Mouse (Mus musculus) CD4-positive, CD25-positive, alpha-beta regulatory T cell, adult 4 months (primary cell): Measurements from ENCODE around the gene Rbbp5. TPM values are rescaled to one million over a fixed set of nuclear protein-coding genes. Genes with fewer than 3 reads are reported as not detected.
A peak's percentile ranks its signal among the peaks of the same experiment; 100 is the strongest.

Experiments used
- ATAC-seq: one replicate; pipeline ENCODE4 v1.8.0; 2017
- polyA plus RNA-seq, 2 experiments: library from polyadenylated mRNA; unstranded; fragments of 100-300 nt; shearing (Covaris generic); gene quantifications; one replicate each; pipeline ENCODE4 v1.2.1; 2017

Rbbp5 gene
- polyA plus RNA-seq, 2 experiments from 2014 or later: 34.8 to 40.9 TPM

- ATAC-seq: no peak
Measured at GRCm38 (mm10) chr1:132505155-132505554, 28.0 kb downstream of the Rbbp5 start.

DNA sequence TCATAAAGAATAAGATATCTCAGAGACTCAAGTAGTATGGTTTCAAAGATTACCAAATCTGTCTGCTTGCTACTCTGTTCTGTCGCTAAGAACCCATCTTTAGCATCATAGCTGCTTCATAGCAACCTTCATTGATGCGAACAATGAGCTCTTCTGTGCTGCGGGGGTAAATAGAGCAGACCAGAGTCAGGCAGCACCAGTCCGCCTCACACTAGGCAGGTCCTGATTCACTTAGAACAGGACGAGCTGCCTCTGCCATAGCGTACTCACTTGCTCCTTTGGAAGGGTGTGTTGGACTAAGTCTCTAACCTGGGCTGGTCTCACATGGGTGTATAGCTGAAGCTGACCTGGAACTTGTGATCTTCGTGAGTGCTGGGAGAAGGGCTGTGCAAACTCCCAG lies 28.9 kb downstream of the Rbbp5 start, which contains the start of gene Tmem81:
Tmem81 (plus strand) TSS at position 173 of the 400 bp plus-strand sequence.
- ATAC-seq: no peak

- no peak for ATAC-seq
Measured at GRCm38 (mm10) chr1:132506656-132507055, 29.5 kb downstream of the Rbbp5 start.

DNA sequence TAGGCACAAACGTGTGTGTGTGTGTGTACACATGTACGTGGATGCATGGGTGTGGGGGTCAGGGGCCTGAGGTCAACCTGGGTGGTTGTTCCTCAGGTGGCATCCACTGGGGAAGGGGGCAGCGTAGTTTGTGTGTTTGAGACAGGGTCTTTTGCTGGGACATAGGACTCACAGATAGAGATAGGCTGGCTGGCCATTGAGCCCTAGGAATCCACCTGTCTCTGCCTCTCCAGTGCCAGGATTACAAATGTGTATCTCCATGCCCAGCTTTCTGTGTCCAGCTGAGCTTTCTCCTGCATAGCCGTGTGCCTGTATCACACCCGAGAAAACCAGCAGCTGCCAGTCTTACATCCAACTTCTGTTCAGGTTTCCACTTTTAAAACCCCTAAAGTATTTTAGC lies 32.6 kb downstream of the Rbbp5 start:
- no peak for ATAC-seq

DNA sequence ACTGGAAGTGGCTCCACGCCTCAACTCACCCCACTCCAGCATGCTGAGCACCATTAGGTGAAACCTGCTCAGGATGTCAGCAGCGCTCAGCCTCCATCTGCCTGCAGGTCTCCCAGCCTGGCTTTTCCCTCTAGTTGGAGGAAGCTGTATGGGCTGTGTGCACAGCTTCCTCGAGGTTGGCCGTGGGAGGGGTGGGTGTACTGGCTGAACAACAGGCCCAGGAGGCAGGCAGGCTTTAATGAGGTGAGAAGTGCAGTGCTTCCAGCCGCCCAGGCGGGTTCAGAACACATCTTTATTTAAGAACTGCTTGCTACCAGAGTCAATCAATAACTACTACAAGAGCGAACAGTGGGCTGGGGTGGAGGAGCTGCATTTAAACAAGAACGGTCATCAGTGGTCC lies 34.4 kb downstream of the Rbbp5 start:
- ATAC-seq: no peak

- no peak for ATAC-seq
Measured at GRCm38 (mm10) chr1:132512106-132512505, 34.9 kb downstream of the Rbbp5 start.

GRCm38 (mm10) chr1:132515339-132515738 lies 38.2 kb downstream of the Rbbp5 start:
- no peak for ATAC-seq

- ATAC-seq: no peak
Measured at GRCm38 (mm10) chr1:132516776-132517175, 39.6 kb downstream of the Rbbp5 start.

DNA sequence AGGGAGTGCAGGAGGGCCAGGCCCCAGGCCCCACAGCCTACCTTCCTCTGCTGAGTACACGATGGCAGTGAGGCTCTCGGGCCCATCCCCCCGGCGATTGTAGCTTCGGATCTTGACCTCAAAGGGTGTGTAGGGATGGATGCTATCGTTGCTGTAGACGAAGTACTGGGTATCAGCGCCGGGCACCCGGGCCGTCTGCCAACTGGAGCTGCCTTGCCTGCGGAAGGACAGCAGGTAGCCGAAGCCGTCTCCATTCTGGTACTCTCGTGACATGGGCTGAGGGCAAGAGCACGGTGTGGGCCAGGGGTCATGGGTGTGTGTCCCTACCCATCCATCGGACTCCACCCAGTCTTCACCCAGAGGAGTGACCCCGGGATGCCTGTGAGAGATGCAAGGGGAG lies 41.5 kb downstream of the Rbbp5 start:
- ATAC-seq: no peak

DNA sequence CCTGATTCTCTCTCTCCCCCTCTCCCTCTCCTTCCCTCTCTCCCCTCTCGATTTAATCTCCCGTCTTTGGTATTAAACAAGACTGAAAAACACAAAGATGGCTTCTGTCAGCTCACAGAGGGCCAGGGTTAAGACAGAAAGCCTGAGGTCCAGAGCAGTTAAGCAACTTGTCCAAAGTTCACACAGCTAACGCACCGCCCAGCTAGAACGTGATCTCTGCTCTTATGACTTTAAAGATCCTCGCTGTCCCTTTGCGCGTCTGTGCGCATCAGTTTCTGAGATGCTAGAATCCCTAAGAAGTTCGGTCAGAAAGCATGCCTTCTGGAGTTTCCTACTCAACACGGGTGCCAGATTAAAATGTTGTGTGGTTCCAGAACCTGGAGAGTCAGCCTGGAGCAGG lies 42.6 kb downstream of the Rbbp5 start:
- no peak for ATAC-seq

DNA sequence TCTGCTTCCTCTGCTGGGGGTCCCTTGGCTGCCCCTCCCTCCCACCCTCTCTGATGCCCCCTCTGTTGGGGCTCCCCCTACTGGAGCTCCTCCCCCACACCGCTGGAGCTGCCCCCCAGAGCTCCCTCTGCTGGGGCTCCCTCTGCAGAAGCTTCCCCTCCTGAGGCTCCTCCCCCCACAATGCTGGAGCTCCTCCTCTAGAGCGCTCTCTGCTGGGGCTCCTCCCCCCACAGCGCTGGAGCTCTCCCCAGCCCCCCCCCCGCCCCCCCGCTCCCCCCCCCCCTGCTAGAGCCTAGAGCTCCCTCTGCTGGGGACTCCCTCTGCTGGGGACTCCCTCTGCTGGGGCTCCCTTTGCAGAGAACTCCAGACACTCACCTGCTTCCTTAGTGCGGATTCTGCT lies 43.6 kb downstream of the Rbbp5 start:
- peak; percentile 41 for ATAC-seq

DNA sequence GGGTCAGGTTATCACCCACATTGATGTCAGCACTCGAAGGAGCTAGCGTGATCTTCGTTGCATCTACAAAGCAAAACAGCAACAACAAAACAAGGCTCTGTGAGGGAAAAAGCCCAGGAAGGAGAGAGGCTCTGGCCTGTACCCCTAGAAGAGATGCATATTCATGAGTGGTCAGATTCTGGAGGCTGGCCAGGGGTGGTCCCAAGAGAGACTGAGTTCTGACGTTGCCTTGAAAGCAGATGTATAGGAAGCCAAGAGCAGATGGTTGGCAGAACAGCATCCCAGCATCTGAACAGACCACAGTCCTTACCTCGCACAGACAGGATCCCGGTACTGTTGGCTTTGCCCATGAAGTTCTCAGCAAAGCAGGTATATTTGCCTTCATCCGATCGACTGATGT lies 45.9 kb downstream of the Rbbp5 start:
- no peak for ATAC-seq

GRCm38 (mm10) chr1:132523920-132524319 lies 46.8 kb downstream of the Rbbp5 start:
- ATAC-seq: no peak

GRCm38 (mm10) chr1:132525832-132526231 lies 48.7 kb downstream of the Rbbp5 start:
- ATAC-seq: no peak

DNA sequence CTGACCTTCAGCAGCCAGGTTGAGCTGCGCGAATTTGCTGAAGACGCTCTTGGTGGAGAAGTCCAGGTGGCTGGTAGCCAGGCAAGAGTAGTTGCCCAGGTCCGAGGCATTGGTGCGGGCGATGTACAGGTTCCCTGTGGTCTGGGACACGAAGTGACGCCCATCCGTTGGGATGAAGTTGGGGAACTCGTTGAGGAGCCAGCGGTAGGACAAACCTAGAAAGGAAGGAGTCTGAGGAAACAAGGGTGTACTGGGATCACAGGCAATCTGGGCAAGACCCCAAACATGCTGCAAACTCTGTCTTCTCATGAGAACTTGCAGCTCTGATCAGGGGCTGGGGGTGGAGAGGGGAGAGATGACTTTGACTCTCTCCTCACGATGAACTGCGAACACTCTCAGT lies 50.9 kb downstream of the Rbbp5 start:
- ATAC-seq: no peak

DNA sequence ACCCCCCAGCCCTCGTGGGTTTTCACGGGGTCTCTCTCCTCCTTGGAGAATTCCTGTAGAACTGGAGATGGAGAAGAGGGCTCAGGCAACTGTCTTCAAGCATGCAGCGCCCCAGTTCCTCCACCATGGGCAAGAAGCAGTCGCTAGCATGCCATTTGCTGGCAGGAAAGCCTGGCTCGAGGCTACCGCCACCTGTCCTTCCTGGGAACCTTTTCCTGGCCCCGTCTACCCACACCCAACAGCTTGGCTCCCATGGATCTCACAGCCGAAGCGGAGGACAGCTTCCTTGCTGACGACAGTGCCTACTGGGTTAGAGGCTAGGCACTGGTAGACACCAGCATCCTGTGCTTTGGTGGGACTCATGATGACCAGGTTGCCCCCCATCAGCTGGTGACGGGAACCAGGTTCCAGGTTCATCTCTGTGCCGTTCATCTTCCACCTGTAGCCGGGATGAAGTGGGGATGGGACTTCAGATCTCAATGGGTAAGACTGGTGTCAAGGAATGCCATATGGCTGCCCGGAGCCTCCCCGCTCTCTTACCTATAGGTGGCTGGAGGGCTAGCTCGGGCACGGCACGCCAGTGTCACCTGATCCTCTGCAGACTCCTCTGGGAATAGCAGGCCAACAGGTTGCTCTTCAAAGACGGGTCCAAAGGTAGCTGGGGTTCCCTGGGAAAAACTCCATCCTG lies 51.6 kb downstream of the Rbbp5 start:
- no peak for ATAC-seq

- no peak for ATAC-seq
Measured at GRCm38 (mm10) chr1:132530631-132531191, 53.5 kb downstream of the Rbbp5 start.

DNA sequence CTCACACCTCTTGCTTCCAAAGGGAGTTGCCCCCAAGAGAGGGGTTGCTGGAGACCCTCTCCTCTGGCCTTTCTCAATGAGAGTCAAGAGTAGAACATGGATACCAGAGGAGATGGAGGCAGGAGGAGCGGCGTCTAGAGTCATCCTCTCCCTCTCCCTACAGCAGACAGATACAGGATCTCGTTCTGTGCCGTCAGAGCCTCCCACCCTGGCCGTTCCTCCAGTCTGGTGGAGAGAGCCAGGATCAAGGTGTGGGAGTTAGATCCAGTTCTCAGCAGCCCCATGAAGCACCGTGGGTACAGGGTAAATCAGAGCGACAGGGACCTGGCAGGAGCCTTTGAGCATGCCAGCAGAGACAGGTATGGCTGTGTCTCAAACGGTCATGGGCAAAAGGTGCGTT lies 55.4 kb downstream of the Rbbp5 start:
- no peak for ATAC-seq

DNA sequence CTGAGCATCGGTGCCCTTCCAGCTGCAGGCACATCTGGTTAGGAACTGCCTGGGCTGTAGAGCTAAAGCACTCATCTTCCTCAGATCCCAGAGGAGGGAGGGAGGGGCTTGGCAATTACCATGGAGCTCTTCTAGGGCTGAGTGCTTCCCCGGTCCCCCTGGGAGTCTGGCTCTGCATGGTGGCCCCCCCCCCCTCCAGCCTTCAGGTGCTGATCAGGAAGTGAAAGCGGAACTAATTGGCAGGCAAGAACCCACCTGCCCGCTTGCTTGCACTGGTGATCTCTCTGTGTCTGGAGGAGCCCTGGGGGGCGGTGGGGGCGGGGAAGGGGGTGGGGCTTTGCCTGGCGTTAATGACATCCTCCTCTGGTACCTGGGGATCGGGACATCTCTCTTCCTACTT lies 56.7 kb downstream of the Rbbp5 start:
- ATAC-seq: no peak

DNA sequence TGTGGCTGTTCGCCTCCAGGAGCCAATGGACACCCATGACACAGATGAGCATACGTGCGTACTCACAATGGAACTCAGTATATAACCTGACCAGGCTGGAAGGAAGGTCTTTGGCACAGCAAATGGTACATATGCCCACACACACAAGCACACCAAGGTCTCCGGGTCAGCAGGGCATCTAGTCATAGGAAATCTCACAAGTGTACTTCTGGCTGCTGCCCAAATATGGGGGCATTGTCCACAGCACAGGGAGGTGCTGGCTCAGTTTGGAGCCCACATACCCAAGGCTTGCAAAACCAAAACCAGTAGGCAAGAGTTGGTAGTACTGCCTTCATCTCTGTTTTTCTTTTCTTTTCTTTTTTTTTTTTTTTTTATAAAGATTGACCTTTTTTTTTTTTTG lies 58.4 kb downstream of the Rbbp5 start:
- ATAC-seq: no peak

GRCm38 (mm10) chr1:132536416-132536815 lies 59.3 kb downstream of the Rbbp5 start:
- ATAC-seq: no peak

GRCm38 (mm10) chr1:132537736-132538135 lies 60.6 kb downstream of the Rbbp5 start:
- ATAC-seq: no peak

GRCm38 (mm10) chr1:132540701-132541100 lies 63.5 kb downstream of the Rbbp5 start:
- ATAC-seq: no peak

- ATAC-seq: no peak
Measured at GRCm38 (mm10) chr1:132541171-132541823, 64.1 kb downstream of the Rbbp5 start.
